Mouse (Mus musculus) lung, adult 2 months (tissue): ENCODE data around the gene 2310057M21Rik.

Source experiments
- CTCF ChIP-seq: fragments of 200-500 bp; IDR thresholded peaks from 2 replicates; pipeline ENCODE4 v1.5.1; 2011; ENCODE audit warnings: mild to moderate bottlenecking, low read length, control low read depth; ENCODE audit not compliant: insufficient read depth
- POLR2A ChIP-seq: fragments of 200-500 bp; IDR thresholded peaks from 2 replicates; pipeline ENCODE4 v1.6.1; 2011; ENCODE audit warnings: low read depth, mild to moderate bottlenecking, control low read depth, low read length, borderline replicate concordance; ENCODE audit errors: extremely low read depth

DNA sequence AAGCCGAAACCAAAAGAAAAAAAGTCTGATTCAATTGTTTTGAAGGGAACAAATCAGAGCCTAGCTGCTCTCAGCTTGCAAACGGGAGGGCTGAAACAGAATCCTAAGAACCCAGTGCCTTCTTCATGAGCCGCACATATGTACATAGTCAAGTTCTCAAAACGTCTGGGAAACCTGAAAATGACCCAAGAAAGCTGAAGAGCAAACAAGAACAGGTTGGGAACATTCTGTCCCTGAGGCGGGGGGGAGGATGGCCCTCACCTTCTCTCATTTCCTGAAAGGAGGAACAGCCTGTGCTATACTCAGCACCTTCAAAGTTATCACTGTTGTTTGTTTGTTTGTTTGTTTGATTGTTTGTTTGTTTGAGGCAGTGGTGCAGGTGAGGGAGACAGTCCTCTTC lies 55.8 kb downstream of the 2310057M21Rik start:
- TF ChIP-seq CTCF = no peak
- TF ChIP-seq POLR2A = no peak
